Mouse (Mus musculus) MEL (cell line): ENCODE results near the gene Zdhhc12. TPM values are rescaled to one million over a fixed set of nuclear protein-coding genes. Genes with fewer than 3 reads are reported as not detected.
A peak's percentile ranks its signal among the peaks of the same experiment; 100 is the strongest.

Experiments used
- DNase-seq: peaks from one replicate; pipeline ENCODE4 v3.0.0; 2011; ENCODE audit warnings: low read depth, low spot score
- H3K27ac ChIP-seq: 2 replicates; pipeline ENCODE4 v1.5.1; 2012; ENCODE audit warnings: low read depth, mild to moderate bottlenecking, control low read depth, low read length, moderate library complexity; ENCODE audit not compliant: control insufficient read depth
- H3K27me3 ChIP-seq, 2 experiments: fragments of 150-350 bp in 1 of 2; sonication (generic) in 1 of 2; 2 replicates each; pipeline ENCODE4 v1.6.1; 2012; ENCODE audit warnings: low read length in 2 of 2, mild to moderate bottlenecking in 2 of 2, improper control_type of control experiment in 1 of 2, moderate library complexity in 1 of 2; ENCODE audit not compliant: insufficient read depth in 2 of 2, control insufficient read depth in 1 of 2
- H3K36me3 ChIP-seq, 2 experiments: 2 replicates each; pipeline ENCODE4 v1.6.1; 2012 to 2014; ENCODE audit warnings: low read length in 2 of 2, improper control_type of control experiment in 1 of 2, inconsistent platforms in 1 of 2, mild to moderate bottlenecking in 1 of 2; ENCODE audit not compliant: insufficient read depth in 2 of 2, control insufficient read depth in 1 of 2
- H3K4me1 ChIP-seq, 2 experiments: fragments of 150-350 bp in 1 of 2; sonication (generic) in 1 of 2; 2 replicates each; pipeline ENCODE4 v1.6.1; 2012; ENCODE audit warnings: low read length in 2 of 2, improper control_type of control experiment in 1 of 2, mild to moderate bottlenecking in 1 of 2; ENCODE audit not compliant: insufficient read depth in 2 of 2, control insufficient read depth in 1 of 2
- H3K4me3 ChIP-seq, 2 experiments: fragments of 150-350 bp in 1 of 2; sonication (generic) in 1 of 2; 2 replicates each; pipeline ENCODE4 v1.5.1; 2012; ENCODE audit warnings: low read depth in 2 of 2, low read length in 2 of 2, mild to moderate bottlenecking in 2 of 2, moderate library complexity in 2 of 2, control low read depth in 1 of 2, improper control_type of control experiment in 1 of 2; ENCODE audit not compliant: control insufficient read depth in 1 of 2, insufficient read depth in 1 of 2
- H3K79me2 ChIP-seq: 2 replicates; pipeline ENCODE4 v1.6.1; 2012; ENCODE audit warnings: mild to moderate bottlenecking, low read length, moderate library complexity; ENCODE audit not compliant: control insufficient read depth, poor library complexity, insufficient read depth
- H3K9ac ChIP-seq: 2 replicates; pipeline ENCODE4 v1.6.1; 2012; ENCODE audit warnings: low read depth, mild to moderate bottlenecking, control low read depth, low read length, moderate library complexity; ENCODE audit not compliant: control insufficient read depth, poor library complexity, severe bottlenecking
- H3K9me3 ChIP-seq: fragments of 150-350 bp; sonication (generic); replicated peaks from 2 replicates; pipeline ENCODE4 v1.6.1; 2012; ENCODE audit warnings: mild to moderate bottlenecking, low read length, improper control_type of control experiment, moderate library complexity; ENCODE audit not compliant: insufficient read depth
- BHLHE40 ChIP-seq: IDR thresholded peaks from 2 replicates; pipeline ENCODE4 v1.6.1; 2012; ENCODE audit warnings: low read depth, mild to moderate bottlenecking, inconsistent platforms, low read length, improper control_type of control experiment, borderline replicate concordance
- CHD1 ChIP-seq: IDR thresholded peaks from 2 replicates; pipeline ENCODE4 v1.6.1; 2012; ENCODE audit warnings: low read depth, mild to moderate bottlenecking, inconsistent platforms, low read length, improper control_type of control experiment
- CHD2 ChIP-seq: IDR thresholded peaks from 2 replicates; pipeline ENCODE4 v1.6.1; 2011; ENCODE audit warnings: low read length, improper control_type of control experiment
- CTCF ChIP-seq, 3 experiments: IDR thresholded peaks in 2 of 3; conservative IDR thresholded peaks in 1 of 3; 2 replicates each; pipeline ENCODE4 v1.5.1; 2011 to 2012; ENCODE audit warnings: low read length in 3 of 3, low read depth in 2 of 3, mild to moderate bottlenecking in 2 of 3, improper control_type of control experiment in 1 of 3, inconsistent platforms in 1 of 3, mixed read lengths in 1 of 3, moderate library complexity in 1 of 3; ENCODE audit not compliant: control insufficient read depth in 1 of 3, insufficient read depth in 1 of 3, poor library complexity in 1 of 3, severe bottlenecking in 1 of 3
- E2F4 ChIP-seq: IDR thresholded peaks from 2 replicates; pipeline ENCODE4 v1.6.1; 2011; ENCODE audit warnings: low read depth, low read length, improper control_type of control experiment, borderline replicate concordance
- EP300 ChIP-seq, 2 experiments: IDR thresholded peaks; 2 replicates each; pipeline ENCODE4 v1.6.1; 2011; ENCODE audit warnings: improper control_type of control experiment in 2 of 2, low read length in 2 of 2, low read depth in 1 of 2, mild to moderate bottlenecking in 1 of 2
- KAT2A ChIP-seq: conservative IDR thresholded peaks from 2 replicates; pipeline ENCODE4 v1.6.1; 2012; ENCODE audit warnings: low read depth, low read length, improper control_type of control experiment, inconsistent platforms
- MAFK ChIP-seq: IDR thresholded peaks from 2 replicates; pipeline ENCODE4 v1.6.1; 2011; ENCODE audit warnings: low read depth, mild to moderate bottlenecking, low read length, improper control_type of control experiment, borderline replicate concordance
- MAX ChIP-seq: IDR thresholded peaks from 2 replicates; pipeline ENCODE4 v1.6.1; 2011; ENCODE audit warnings: low read length, improper control_type of control experiment
- MXI1 ChIP-seq: IDR thresholded peaks from 2 replicates; pipeline ENCODE4 v1.6.1; 2011; ENCODE audit warnings: mild to moderate bottlenecking, low read depth, low read length, improper control_type of control experiment
- POLR2A ChIP-seq, 2 experiments: IDR thresholded peaks; 2 replicates each; pipeline ENCODE4 v1.6.1; 2011 to 2012; ENCODE audit warnings: low read length in 2 of 2, mild to moderate bottlenecking in 2 of 2, control low read depth in 1 of 2, improper control_type of control experiment in 1 of 2, low read depth in 1 of 2, moderate library complexity in 1 of 2; ENCODE audit not compliant: control insufficient read depth in 1 of 2, insufficient read depth in 1 of 2, poor library complexity in 1 of 2
- POLR2AphosphoS2 ChIP-seq: IDR thresholded peaks from 2 replicates; pipeline ENCODE4 v1.6.1; 2011; ENCODE audit warnings: low read length, improper control_type of control experiment
- POLR2AphosphoS5 ChIP-seq: IDR thresholded peaks from 2 replicates; pipeline ENCODE4 v1.6.1; 2012; ENCODE audit warnings: low read depth, borderline replicate concordance, mild to moderate bottlenecking, inconsistent platforms, low read length, moderate library complexity, mixed read lengths
- SMC3 ChIP-seq: IDR thresholded peaks from 2 replicates; pipeline ENCODE4 v1.6.1; 2011; ENCODE audit warnings: low read depth, low read length, improper control_type of control experiment
- TBP ChIP-seq: IDR thresholded peaks from 2 replicates; pipeline ENCODE4 v1.8.0; 2011; ENCODE audit warnings: low read depth, low read length, improper control_type of control experiment
- TCF12 ChIP-seq: IDR thresholded peaks from 2 replicates; pipeline ENCODE4 v1.6.1; 2014; ENCODE audit warnings: low read depth, mild to moderate bottlenecking, inconsistent platforms, low read length, improper control_type of control experiment, moderate library complexity
- UBTF ChIP-seq: IDR thresholded peaks from 2 replicates; pipeline ENCODE4 v1.6.1; 2012; ENCODE audit warnings: low read depth, mild to moderate bottlenecking, inconsistent platforms, low read length, improper control_type of control experiment, moderate library complexity, borderline replicate concordance; ENCODE audit not compliant: insufficient read depth
- USF1 ChIP-seq: IDR thresholded peaks from 2 replicates; pipeline ENCODE4 v1.6.1; 2014; ENCODE audit warnings: low read depth, mild to moderate bottlenecking, inconsistent platforms, low read length, improper control_type of control experiment, moderate library complexity
- polyA plus RNA-seq, 2 experiments: library from polyadenylated mRNA; stranded (reverse) in 1 of 2; unstranded in 1 of 2; fragments of >175 nt in 1 of 2; fragments of >200 nt in 1 of 2; gene quantifications; 2 replicates each; pipeline versions ENCODE4 v1.2.1 to v1.2.4; 2012; ENCODE audit warnings: low replicate concordance in 2 of 2, low read depth in 1 of 2; ENCODE audit not compliant: insufficient read length in 2 of 2, insufficient read depth in 1 of 2, missing spikeins in 1 of 2
- total RNA-seq: library from RNA; depleted of rRNA; stranded (reverse); fragments of 300-350 nt; gene quantifications from 2 replicates; pipeline ENCODE4 v1.2.3, GENCODE M21; 2012

The Zdhhc12 gene
- total and polyA plus RNA-seq, 3 experiments: 25.1 to 42.1 TPM; not detected in 1

- H3K4me1 ChIP-seq: peaks cover 0 to 5% of the 10 kb centered on the region in 2 experiments; a peak in 2 of 4 replicates
- no peaks in the 10 kb centered on the region for H3K9me3 ChIP-seq
- no peak overlapping the region for H3K9ac ChIP-seq
- H3K27me3 ChIP-seq: no peaks in the 10 kb centered on the region
- TF ChIP-seq CHD2 (no peak), MAFK (no peak), MAX (no peak), E2F4 (no peak), KAT2A (no peak), CHD1 (no peak), CTCF (IDR thresholded peaks at IDR 0.05 in 2 of 3, conservative IDR thresholded peaks at IDR 0.05 in 1 of 3; ENCODE audit: control insufficient read depth in 1 of 3, insufficient read depth in 1 of 3, low read depth in 2 of 3, low read length in 3 of 3, poor library complexity in 1 of 3, severe bottlenecking in 1 of 3) (no peak), BHLHE40 (no peak), SMC3 (no peak), USF1 (no peak), MXI1 (no peak), UBTF (no peak)
- H3K36me3 ChIP-seq: peaks cover 0 to 2% of the 10 kb centered on the region in 2 experiments; a peak in 3 of 4 replicates
- H3K27ac ChIP-seq: no peak overlapping the region
- 0 out of 2 replicates have a peak, but pooled peaks cover 1% of the 10 kb centered on the region for H3K79me2 ChIP-seq
- no peak for DNase-seq
- no peak overlapping the region for H3K4me3 ChIP-seq
Observed at GRCm38 (mm10) chr2:30075625-30076024, 17.8 kb downstream of the Zdhhc12 start.

GRCm38 (mm10) chr2:30073285-30073684, 20.2 kb downstream of the Zdhhc12 start:
- H3K9me3 ChIP-seq: no peaks in the 10 kb centered on the region
- H3K27me3 ChIP-seq: no peaks in the 10 kb centered on the region
- peaks cover 9 to 15% of the 10 kb centered on the region in 2 experiments for H3K36me3 ChIP-seq
- H3K9ac ChIP-seq: no peak overlapping the region
- TF ChIP-seq TBP (no peak), CHD2 (no peak), POLR2AphosphoS5 (0 out of 2 replicates have a peak, but pooled peaks have one; percentile 72), TCF12 (no peak), CHD1 (no peak)
- peaks cover 0 to 6% of the 10 kb centered on the region in 2 experiments; a peak in 3 of 4 replicates for H3K4me1 ChIP-seq
- DNase-seq: no peak
- no peak overlapping the region for H3K27ac ChIP-seq
- peaks cover 10% of the 10 kb centered on the region for H3K79me2 ChIP-seq
- no peak overlapping the region for H3K4me3 ChIP-seq

GRCm38 (mm10) chr2:30072875-30073274, 20.6 kb downstream of the Zdhhc12 start:
- Histone ChIP-seq H3K9ac (no peak overlapping the region), H3K79me2 (peaks cover 14% of the 10 kb centered on the region), H3K27me3 (no peaks in the 10 kb centered on the region), H3K4me3 (no peak overlapping the region), H3K36me3 (peaks cover 13 to 17% of the 10 kb centered on the region in 2 experiments), H3K4me1 (peaks cover 2 to 4% of the 10 kb centered on the region in 2 experiments; a peak in 2 of 4 replicates), H3K9me3 (no peaks in the 10 kb centered on the region), H3K27ac (no peak overlapping the region)
- TF ChIP-seq EP300 (IDR thresholded peaks at IDR 0.05; ENCODE audit: low read depth in 1 of 2, low read length in 2 of 2) (no peak), POLR2AphosphoS2 (peak; percentile 83), POLR2A (IDR thresholded peaks at IDR 0.05; ENCODE audit: control insufficient read depth in 1 of 2, insufficient read depth in 1 of 2, low read depth in 1 of 2, low read length in 2 of 2, poor library complexity in 1 of 2) (peak in 1 of 2 experiments; percentile 41; a peak in 1 of 4 replicates)
- peak; percentile 45 for DNase-seq
